Mouse (Mus musculus) CH12.LX (cell line): Measurements from ENCODE around the gene Reg3d. TPM values are rescaled to one million over a fixed set of nuclear protein-coding genes. Genes with fewer than 3 reads are reported as not detected.

ENCODE experiments used
- DNase-seq: peaks from one replicate; pipeline ENCODE4 v3.0.0-alpha.2; 2013; ENCODE audit errors: extremely low read depth
- H3K27ac ChIP-seq: 2 replicates; pipeline ENCODE4 v1.5.1; 2012; ENCODE audit warnings: low read depth, mild to moderate bottlenecking, control low read depth, moderate library complexity; ENCODE audit not compliant: insufficient read depth
- H3K27me3 ChIP-seq: replicated peaks from 2 replicates; pipeline ENCODE3; 2012; ENCODE audit warnings: inconsistent platforms
- H3K36me3 ChIP-seq, 2 experiments: replicated peaks in 1 of 2; 2 replicates each; pipeline versions ENCODE3 to v1.6.1; 2012; ENCODE audit warnings: inconsistent platforms in 1 of 2, low read length in 1 of 2, mild to moderate bottlenecking in 1 of 2, mixed read lengths in 1 of 2, moderate library complexity in 1 of 2; ENCODE audit not compliant: control insufficient read depth in 1 of 2, insufficient read depth in 1 of 2
- H3K4me1 ChIP-seq, 2 experiments: 2 replicates each; pipeline ENCODE4 v1.6.1; 2012; ENCODE audit warnings: inconsistent platforms in 1 of 2, moderate library complexity in 1 of 2; ENCODE audit not compliant: insufficient read depth in 2 of 2, control insufficient read depth in 1 of 2
- H3K4me2 ChIP-seq: 2 replicates; pipeline ENCODE4 v1.6.1; 2012; ENCODE audit warnings: low read depth, mild to moderate bottlenecking, control low read depth; ENCODE audit not compliant: poor library complexity, insufficient read depth, severe bottlenecking
- H3K4me3 ChIP-seq, 3 experiments: fragments of 150-350 bp in 1 of 3; sonication (generic) in 1 of 3; replicated peaks in 1 of 3; 2 replicates each; pipeline versions ENCODE3 to v1.5.1; 2011 to 2012; ENCODE audit warnings: low read depth in 2 of 3, low read length in 2 of 3, mild to moderate bottlenecking in 2 of 3, moderate library complexity in 2 of 3, control low read depth in 1 of 3, improper control_type of control experiment in 1 of 3, inconsistent platforms in 1 of 3, mixed read lengths in 1 of 3; ENCODE audit not compliant: poor library complexity in 1 of 3
- H3K79me2 ChIP-seq: replicated peaks from 2 replicates; pipeline ENCODE4 v1.6.1; 2012; ENCODE audit warnings: mild to moderate bottlenecking, moderate library complexity; ENCODE audit not compliant: control insufficient read depth, poor library complexity, insufficient read depth, severe bottlenecking; ENCODE audit errors: extremely low read depth
- H3K9ac ChIP-seq: 2 replicates; pipeline ENCODE4 v1.6.1; 2012; ENCODE audit warnings: low read depth, mild to moderate bottlenecking, control low read depth, moderate library complexity; ENCODE audit not compliant: insufficient read depth
- H3K9me3 ChIP-seq: replicated peaks from 2 replicates; pipeline ENCODE3; 2012; ENCODE audit warnings: low read length, inconsistent platforms, mixed read lengths
- BHLHE40 ChIP-seq: IDR thresholded peaks from 2 replicates; pipeline ENCODE4 v1.6.1; 2011; ENCODE audit warnings: mild to moderate bottlenecking, low read depth, low read length, improper control_type of control experiment
- CHD1 ChIP-seq: IDR thresholded peaks from 2 replicates; pipeline ENCODE4 v1.6.1; 2012; ENCODE audit warnings: low read depth, low read length, improper control_type of control experiment, inconsistent platforms
- ELF1 ChIP-seq: IDR thresholded peaks from 2 replicates; pipeline ENCODE4 v1.6.1; 2014; ENCODE audit warnings: low read depth, mild to moderate bottlenecking, inconsistent platforms, low read length, improper control_type of control experiment
- HCFC1 ChIP-seq: IDR thresholded peaks from 2 replicates; pipeline ENCODE4 v1.6.1; 2012; ENCODE audit warnings: low read depth, mild to moderate bottlenecking, inconsistent platforms, low read length, improper control_type of control experiment
- MAZ ChIP-seq: IDR thresholded peaks from 2 replicates; pipeline ENCODE4 v1.6.1; 2012; ENCODE audit warnings: low read depth, mild to moderate bottlenecking, inconsistent platforms, low read length, improper control_type of control experiment, moderate library complexity
- MXI1 ChIP-seq: IDR thresholded peaks from 2 replicates; pipeline ENCODE4 v1.6.1; 2011; ENCODE audit warnings: mild to moderate bottlenecking, low read depth, low read length, improper control_type of control experiment
- NELFE ChIP-seq: IDR thresholded peaks from 2 replicates; pipeline ENCODE4 v1.6.1; 2011; ENCODE audit warnings: low read depth, low read length, improper control_type of control experiment
- PAX5 ChIP-seq: IDR thresholded peaks from 2 replicates; pipeline ENCODE4 v1.6.1; 2012; ENCODE audit warnings: low read length, inconsistent platforms, mixed read lengths
- SIN3A ChIP-seq: IDR thresholded peaks from 2 replicates; pipeline ENCODE4 v1.6.1; 2012; ENCODE audit warnings: low read length, improper control_type of control experiment, inconsistent platforms
- USF1 ChIP-seq: IDR thresholded peaks from 2 replicates; pipeline ENCODE4 v1.6.1; 2014; ENCODE audit warnings: low read depth, mild to moderate bottlenecking, inconsistent platforms, low read length, improper control_type of control experiment
- USF2 ChIP-seq: conservative IDR thresholded peaks from 2 replicates; pipeline ENCODE4 v1.6.1; 2011; ENCODE audit warnings: low read depth, low read length, improper control_type of control experiment
- ZC3H11A ChIP-seq: IDR thresholded peaks from 2 replicates; pipeline ENCODE4 v1.6.1; 2012; ENCODE audit warnings: low read depth, mild to moderate bottlenecking, inconsistent platforms, low read length, improper control_type of control experiment
- ZKSCAN1 ChIP-seq: IDR thresholded peaks from 2 replicates; pipeline ENCODE4 v1.6.1; 2012; ENCODE audit warnings: low read depth, inconsistent platforms, low read length, improper control_type of control experiment, borderline replicate concordance
- dilution Hi-C: fragments of 300-500 bp; cut with MboI; formaldehyde crosslinking; loops from 2 replicates; pipeline ENCODE4 v1.14.3; 2020; ENCODE audit warnings: low sequenced_read_pairs; ENCODE audit not compliant: extremely low pct_unique_long_range_greater_than_20kb, extremely low pct_ligation_motif_present
- in situ Hi-C: fragments of 300-500 bp; cut with MboI; formaldehyde crosslinking; loops from 3 replicates; pipeline ENCODE4 v1.14.3; 2019; ENCODE audit warnings: low sequenced_read_pairs, low pct_ligation_motif_present, low pct_unique_long_range_greater_than_20kb, mixed read lengths
- polyA plus RNA-seq: library from polyadenylated mRNA; unstranded; fragments of >175 nt; gene quantifications from 2 replicates; pipeline ENCODE4 v1.2.1, GENCODE M21; 2012; ENCODE audit warnings: low read depth; ENCODE audit not compliant: insufficient read length
- total RNA-seq, 2 experiments: library from RNA; depleted of rRNA; stranded (reverse); fragments of 300-350 nt in 1 of 2; fragments of >200 nt in 1 of 2; gene quantifications; 2 replicates each; pipeline ENCODE4 v1.2.3; 2012 to 2014

The Reg3d gene
- total and polyA plus RNA-seq, 3 experiments, result not detected

DNA sequence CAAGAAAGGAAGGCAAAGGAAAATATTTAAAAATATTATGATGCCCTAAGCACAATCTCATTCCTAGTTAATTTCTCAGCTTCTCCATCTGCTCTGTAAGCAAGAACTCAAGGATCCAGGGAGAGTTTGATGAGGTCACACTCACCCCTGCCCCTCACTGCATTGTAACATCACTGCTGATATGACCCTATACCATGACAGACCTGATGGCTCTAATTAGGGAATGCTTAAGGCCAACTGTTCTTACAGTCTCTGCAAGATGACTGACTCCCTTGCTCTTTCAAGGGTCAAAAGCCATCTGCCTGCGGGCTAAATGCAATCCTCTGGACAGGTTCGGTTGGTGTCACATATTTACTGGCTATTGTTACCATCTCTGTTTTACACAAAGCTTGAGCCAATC is 49.5 kb downstream of the Reg3d start:
- dilution Hi-C loops, result no loop called here
- TF ChIP-seq ZC3H11A (no peak), MXI1 (no peak), ZKSCAN1 (no peak), CHD1 (no peak), HCFC1 (no peak), ELF1 (no peak), SIN3A (no peak)
- TF ChIP-seq, all 38 proteins: peak for 0
- H3K27ac ChIP-seq, result no peak overlapping the region
- DNase-seq, result no peak
- no peak overlapping the region for H3K4me3 ChIP-seq
- H3K27me3 ChIP-seq, result no peaks in the 10 kb centered on the region
- H3K79me2 ChIP-seq, result no peaks in the 10 kb centered on the region
- peaks cover 29% of the 10 kb centered on the region for H3K9me3 ChIP-seq
- H3K4me2 ChIP-seq, result no peak overlapping the region
- H3K9ac ChIP-seq, result no peak overlapping the region
- H3K36me3 ChIP-seq, result no peaks in the 10 kb centered on the region
- H3K4me1 ChIP-seq, result no peaks in the 10 kb centered on the region
- in situ Hi-C loops, result no loop called here

DNA sequence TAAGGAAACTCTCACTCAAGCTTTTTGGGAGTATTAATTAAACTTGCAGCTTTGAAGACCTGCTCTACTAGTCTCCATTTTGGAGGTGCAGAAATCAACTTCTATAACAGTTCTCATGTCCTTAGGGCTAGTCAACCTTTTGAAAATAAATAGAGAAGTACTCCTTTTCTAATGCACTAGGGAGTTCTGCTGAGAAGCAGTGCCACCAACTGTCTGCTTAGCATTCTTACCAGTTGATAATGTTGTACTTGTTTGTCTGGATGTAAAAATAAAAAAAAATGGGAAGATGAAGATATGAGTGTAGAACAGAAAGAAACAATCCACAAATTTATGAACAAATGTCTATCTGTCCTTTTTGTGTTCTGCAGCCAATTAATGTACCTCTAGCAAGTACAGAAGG is 50.9 kb downstream of the Reg3d start:
- in situ Hi-C loops, result no loop called here
- no peak for DNase-seq
- H3K79me2 ChIP-seq, result no peaks in the 10 kb centered on the region
- H3K4me3 ChIP-seq, result no peak overlapping the region
- no peaks in the 10 kb centered on the region for H3K4me1 ChIP-seq
- H3K36me3 ChIP-seq, result no peaks in the 10 kb centered on the region
- no peak overlapping the region for H3K4me2 ChIP-seq
- H3K9ac ChIP-seq, result no peak overlapping the region
- H3K9me3 ChIP-seq, result peaks cover 33% of the 10 kb centered on the region
- TF ChIP-seq USF1 (no peak), BHLHE40 (no peak), MAZ (no peak), SIN3A (no peak), NELFE (no peak), USF2 (no peak), PAX5 (no peak)
- H3K27me3 ChIP-seq, result no peaks in the 10 kb centered on the region
- no peak overlapping the region for H3K27ac ChIP-seq
- dilution Hi-C loops, result no loop called here

Other genes starting within 250 kb of the Reg3d start
- not detected in 2 replicates for gene Reg3b, start 8.2 kb downstream of the Reg3d start, total RNA-seq (2012; rRNA removed)
- gene Reg3b, start 8.2 kb downstream of the Reg3d start, total RNA-seq (2014; rRNA removed), result not detected in 2 replicates
- gene Reg3b, start 8.2 kb downstream of the Reg3d start, polyA plus RNA-seq, result not detected in 2 replicates
- not detected in 2 replicates for gene Reg3a, start 1.8 kb upstream of the Reg3d start, total RNA-seq (2012; rRNA removed)
- gene Reg3a, start 1.8 kb upstream of the Reg3d start, total RNA-seq (2014; rRNA removed), result not detected in 2 replicates
- gene Reg3a, start 1.8 kb upstream of the Reg3d start, polyA plus RNA-seq, result not detected in 2 replicates
- gene Reg2, start 16.8 kb upstream of the Reg3d start, total RNA-seq (2012; rRNA removed), result not detected in 2 replicates
- not detected in 2 replicates for gene Reg2, start 16.8 kb upstream of the Reg3d start, total RNA-seq (2014; rRNA removed)
- gene Reg2, start 16.8 kb upstream of the Reg3d start, polyA plus RNA-seq, result not detected in 2 replicates
- not detected in 2 replicates for gene Reg1, start 43.8 kb upstream of the Reg3d start, total RNA-seq (2012; rRNA removed)
- not detected in 2 replicates for gene Reg1, start 43.8 kb upstream of the Reg3d start, total RNA-seq (2014; rRNA removed)
- gene Reg1, start 43.8 kb upstream of the Reg3d start, polyA plus RNA-seq, result not detected in 2 replicates
- not detected in 2 replicates for gene Reg3g, start 90.0 kb upstream of the Reg3d start, total RNA-seq (2012; rRNA removed)
- not detected in 2 replicates for gene Reg3g, start 90.0 kb upstream of the Reg3d start, total RNA-seq (2014; rRNA removed)
- gene Reg3g, start 90.0 kb upstream of the Reg3d start, polyA plus RNA-seq, result not detected in 2 replicates